Mouse (Mus musculus): ENCODE data around the gene Spsb3. TPM values are rescaled to one million over a fixed set of nuclear protein-coding genes. Genes with fewer than 3 reads are reported as not detected.

Spsb3 gene
- total and polyA plus RNA-seq, 3 experiments, result 30.2 to 34.5 TPM; not detected in 1

- H3K27me3 ChIP-seq (ENCODE audit: control insufficient read depth in 1 of 2, insufficient read depth in 2 of 2, low read length in 2 of 2), result no peaks in the 10 kb centered on the region
- TF ChIP-seq MXI1 (IDR thresholded peaks at IDR 0.05; ENCODE audit: low read depth, low read length), result no peak
- TF ChIP-seq POLR2AphosphoS5 (IDR thresholded peaks at IDR 0.05; ENCODE audit: borderline replicate concordance, low read depth, low read length), result no peak
- no peak for TF ChIP-seq RCOR1 (IDR thresholded peaks at IDR 0.05; ENCODE audit: low read depth, low read length)
- DNase-seq (ENCODE audit: low read depth, low spot score), result no peak
- no peak overlapping the region for H3K4me3 ChIP-seq (ENCODE audit: control insufficient read depth in 1 of 2, insufficient read depth in 1 of 2, low read depth in 2 of 2, low read length in 2 of 2)
- peaks cover 22% of the 10 kb centered on the region for H3K79me2 ChIP-seq (ENCODE audit: control insufficient read depth, insufficient read depth, low read length, poor library complexity)
- H3K4me1 ChIP-seq (ENCODE audit: control insufficient read depth in 1 of 2, insufficient read depth in 2 of 2, low read length in 2 of 2), result peaks cover 0 to 14% of the 10 kb centered on the region in 2 experiments; a peak in 1 of 4 replicates
- H3K9ac ChIP-seq (ENCODE audit: control insufficient read depth, low read depth, low read length, poor library complexity, severe bottlenecking), result no peak overlapping the region
- H3K36me3 ChIP-seq (ENCODE audit: control insufficient read depth in 1 of 2, insufficient read depth in 2 of 2, low read length in 2 of 2), result peaks cover 0 to 2% of the 10 kb centered on the region in 2 experiments; a peak in 2 of 4 replicates
- no peaks in the 10 kb centered on the region for H3K9me3 ChIP-seq (replicated peaks; ENCODE audit: insufficient read depth, low read length)
- no peak overlapping the region for H3K27ac ChIP-seq (ENCODE audit: control insufficient read depth, low read depth, low read length)
These were observed 2.1 kb upstream of the Spsb3 start for GRCm38 (mm10) chr17:24884391-24884790.

GRCm38 (mm10) chr17:24885356-24886133, 898 bp upstream of the Spsb3 start:
- no peak for DNase-seq (ENCODE audit: low read depth, low spot score)
- H3K4me1 ChIP-seq (ENCODE audit: control insufficient read depth in 1 of 2, insufficient read depth in 2 of 2, low read length in 2 of 2), result peaks cover 0 to 14% of the 10 kb centered on the region in 2 experiments; a peak in 1 of 4 replicates
- H3K9ac ChIP-seq (ENCODE audit: control insufficient read depth, low read depth, low read length, poor library complexity, severe bottlenecking), result peak overlapping the region; percentile 80
- peak overlapping the region; percentile 13 for H3K27ac ChIP-seq (ENCODE audit: control insufficient read depth, low read depth, low read length)
- no peaks in the 10 kb centered on the region for H3K27me3 ChIP-seq (ENCODE audit: control insufficient read depth in 1 of 2, insufficient read depth in 2 of 2, low read length in 2 of 2)
- peaks cover 22% of the 10 kb centered on the region for H3K79me2 ChIP-seq (ENCODE audit: control insufficient read depth, insufficient read depth, low read length, poor library complexity)
- no peaks in the 10 kb centered on the region for H3K9me3 ChIP-seq (replicated peaks; ENCODE audit: insufficient read depth, low read length)
- peaks cover 0 to 2% of the 10 kb centered on the region in 2 experiments; a peak in 2 of 4 replicates for H3K36me3 ChIP-seq (ENCODE audit: control insufficient read depth in 1 of 2, insufficient read depth in 2 of 2, low read length in 2 of 2)
- peak overlapping the region; percentile 88 to 90 for H3K4me3 ChIP-seq (ENCODE audit: control insufficient read depth in 1 of 2, insufficient read depth in 1 of 2, low read depth in 2 of 2, low read length in 2 of 2)
- TF ChIP-seq NELFE (IDR thresholded peaks at IDR 0.05; ENCODE audit: low read depth, low read length), result no peak
- TF ChIP-seq MYC (IDR thresholded peaks at IDR 0.05; ENCODE audit: low read depth, low read length), result peak; percentile 80
- peak; percentile 44; the same call in 1 of the 2 replicates for TF ChIP-seq BHLHE40 (IDR thresholded peaks at IDR 0.05; ENCODE audit: borderline replicate concordance, low read depth, low read length)

- H3K36me3 ChIP-seq (ENCODE audit: control insufficient read depth in 1 of 2, insufficient read depth in 2 of 2, low read length in 2 of 2), result peaks cover 0 to 2% of the 10 kb centered on the region in 2 experiments; a peak in 2 of 4 replicates
- no peaks in the 10 kb centered on the region for H3K27me3 ChIP-seq (ENCODE audit: control insufficient read depth in 1 of 2, insufficient read depth in 2 of 2, low read length in 2 of 2)
- TF ChIP-seq ZMIZ1 (IDR thresholded peaks at IDR 0.05; ENCODE audit: low read depth, low read length), result no peak
- TF ChIP-seq CHD1 (IDR thresholded peaks at IDR 0.05; ENCODE audit: low read depth, low read length), result no peak
- TF ChIP-seq KAT2A (conservative IDR thresholded peaks at IDR 0.05; ENCODE audit: low read depth, low read length), result no peak
- TF ChIP-seq MAX (IDR thresholded peaks at IDR 0.05; ENCODE audit: low read length), result 0 out of 2 replicates have a peak, but pooled peaks have one; percentile 6
- no peaks in the 10 kb centered on the region for H3K9me3 ChIP-seq (replicated peaks; ENCODE audit: insufficient read depth, low read length)
- peak overlapping the region; percentile 35 for H3K27ac ChIP-seq (ENCODE audit: control insufficient read depth, low read depth, low read length)
- peaks cover 22% of the 10 kb centered on the region for H3K79me2 ChIP-seq (ENCODE audit: control insufficient read depth, insufficient read depth, low read length, poor library complexity)
- H3K4me1 ChIP-seq (ENCODE audit: control insufficient read depth in 1 of 2, insufficient read depth in 2 of 2, low read length in 2 of 2), result peaks cover 0 to 14% of the 10 kb centered on the region in 2 experiments; a peak in 1 of 4 replicates
- no peak for DNase-seq (ENCODE audit: low read depth, low spot score)
- H3K4me3 ChIP-seq (ENCODE audit: control insufficient read depth in 1 of 2, insufficient read depth in 1 of 2, low read depth in 2 of 2, low read length in 2 of 2), result peak overlapping the region; percentile 84 to 93
- H3K9ac ChIP-seq (ENCODE audit: control insufficient read depth, low read depth, low read length, poor library complexity, severe bottlenecking), result peak overlapping the region; percentile 89
These were observed 459 bp downstream of the Spsb3 start for GRCm38 (mm10) chr17:24886932-24887271.
